Mouse (Mus musculus) left cerebral cortex, adult 2 months (tissue): ENCODE measurements at regions not wholly inside any gene's neighbourhood (a gene's known extent, or its start where the extent isn't known, plus 50 kb on each side); places are given as distances from the start of the nearest gene placed in this dataset.

Source experiments
- DNase-seq, 2 experiments: peaks; one replicate each; pipeline ENCODE4 v3.0.0; 2021 to 2022; ENCODE audit warnings: low spot score in 2 of 2, mixed read lengths in 1 of 2; ENCODE audit errors: extremely low spot score in 1 of 2
- H3K27ac ChIP-seq: fragments of 200-600 bp; 2 replicates; pipeline ENCODE4 v1.8.1; 2022
- H3K4me3 ChIP-seq: fragments of 200-600 bp; 2 replicates; pipeline ENCODE4 v1.8.1; 2022
- CTCF ChIP-seq: fragments of 200-600 bp; IDR thresholded peaks from 2 replicates; pipeline ENCODE4 v1.8.1; 2022; ENCODE audit warnings: antibody characterized with exemption, mild to moderate bottlenecking, moderate library complexity
- intact Hi-C: fragments of 180-260 bp; cut with DNase I; formaldehyde crosslinking; loops from one replicate; pipeline ENCODE4 v1.15.1; 2025

DNA sequence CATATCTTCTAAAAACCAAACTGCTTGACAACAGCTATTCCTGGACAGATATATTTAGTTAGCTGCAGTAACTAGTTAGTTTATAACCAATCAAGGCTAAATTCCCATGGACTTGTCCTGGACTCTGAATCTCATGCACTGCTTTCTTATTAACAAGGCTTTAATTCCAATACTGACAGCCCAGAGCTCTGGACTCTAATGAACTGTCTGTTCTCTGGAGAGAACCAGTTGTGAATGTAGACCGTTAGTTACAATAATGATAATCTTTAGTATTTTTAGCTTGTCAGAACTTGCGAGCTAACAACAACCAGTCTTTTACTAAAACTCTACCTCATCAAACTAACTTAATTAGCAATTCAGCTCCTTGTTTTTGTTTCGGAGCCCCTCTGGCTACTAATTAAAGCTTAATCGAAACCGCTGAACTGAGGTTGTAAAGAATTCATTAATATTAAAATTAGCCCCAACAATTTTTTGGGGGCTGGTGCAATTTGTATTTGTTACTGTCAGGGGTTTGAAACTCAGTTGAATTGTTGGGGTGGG is 316.3 kb downstream of the Tmem182 start:
- Histone ChIP-seq H3K27ac (no peak overlapping the region), H3K4me3 (no peak overlapping the region)
- intact Hi-C loops = no loop called here
- TF ChIP-seq CTCF = no peak
- DNase-seq = no peak

DNA sequence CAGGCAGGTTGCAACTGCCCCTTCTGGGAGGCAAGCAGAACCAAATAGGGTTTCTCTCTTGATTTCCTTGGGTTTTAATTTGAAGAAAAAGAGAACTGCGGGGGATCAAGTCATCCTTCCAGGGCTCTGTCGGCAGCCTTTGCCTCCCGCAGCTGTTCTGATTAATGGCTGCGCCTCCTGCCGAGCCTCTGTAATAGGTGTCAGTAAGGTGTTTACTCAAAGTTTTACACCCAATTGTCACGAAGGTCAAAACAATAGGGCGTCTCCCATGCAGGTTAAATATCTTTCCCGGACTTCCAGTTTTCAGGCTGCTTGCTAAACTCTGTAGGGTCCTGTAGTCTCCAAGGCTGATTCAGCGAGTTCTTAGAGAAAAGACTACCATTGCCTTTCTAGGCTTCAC is 326.0 kb downstream of the Tmem182 start:
- Histone ChIP-seq H3K27ac (no peak overlapping the region), H3K4me3 (no peak overlapping the region)
- intact Hi-C loops = no loop called here
- TF ChIP-seq CTCF = no peak
- no peak for DNase-seq

GRCm38 (mm10) chr1:41133143-41133542 is 327.7 kb downstream of the Tmem182 start:
- no peak for DNase-seq
- TF ChIP-seq CTCF = no peak
- H3K27ac ChIP-seq = no peak overlapping the region

GRCm38 (mm10) chr1:41133946-41134345 is 328.5 kb downstream of the Tmem182 start:
- Histone ChIP-seq H3K27ac (no peak overlapping the region), H3K4me3 (no peak overlapping the region)
- intact Hi-C loops = no loop called here
- DNase-seq = no peak
- TF ChIP-seq CTCF = no peak

More at GRCm38 (mm10) chr1:41133143-41133542, 327.7 kb downstream of the Tmem182 start:
- no peak overlapping the region for H3K4me3 ChIP-seq
- intact Hi-C loops = no loop called here

DNA sequence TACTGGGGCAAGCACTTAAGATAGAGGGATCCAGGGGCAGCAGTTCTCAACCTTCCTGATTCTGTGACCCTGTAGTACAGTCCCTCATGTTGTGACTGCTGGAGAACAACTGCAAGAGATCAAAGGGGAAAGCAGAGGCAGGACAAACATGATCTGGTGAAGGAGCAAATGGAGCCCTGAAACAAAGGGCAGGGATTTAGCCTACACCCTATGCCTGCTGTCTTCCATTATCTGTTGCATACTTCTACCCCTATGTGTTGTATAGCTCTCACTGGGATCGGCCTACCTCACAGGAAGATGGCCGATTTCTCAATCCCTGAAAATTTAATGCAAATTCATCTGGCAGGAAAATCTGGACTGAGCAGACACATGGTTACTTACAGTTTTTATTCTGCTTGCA is 334.3 kb downstream of the Tmem182 start:
- Histone ChIP-seq H3K4me3 (no peak overlapping the region), H3K27ac (no peak overlapping the region)
- intact Hi-C loops = no loop called here
- no peak for TF ChIP-seq CTCF
- no peak for DNase-seq

DNA sequence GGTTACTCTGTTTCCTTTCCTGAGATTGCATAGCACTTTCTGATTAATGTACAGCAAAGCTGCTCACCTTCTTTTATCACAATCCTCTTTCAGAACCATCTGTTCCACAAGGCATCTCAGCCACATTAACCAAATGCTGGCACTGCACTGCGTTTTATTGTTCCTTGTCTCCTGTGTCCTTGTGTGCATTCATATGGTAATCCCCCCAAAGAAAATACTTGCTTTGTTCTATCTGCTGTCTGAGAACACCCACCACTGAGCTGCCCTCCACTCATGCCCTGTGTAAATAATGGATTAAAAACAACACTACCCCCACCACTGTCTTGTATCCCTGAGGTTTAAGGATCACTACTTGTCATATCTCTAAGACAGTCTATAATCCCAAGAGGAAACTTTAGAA is 335.1 kb downstream of the Tmem182 start:
- intact Hi-C loops = no loop called here
- DNase-seq = no peak
- Histone ChIP-seq H3K27ac (no peak overlapping the region), H3K4me3 (no peak overlapping the region)
- no peak for TF ChIP-seq CTCF

DNA sequence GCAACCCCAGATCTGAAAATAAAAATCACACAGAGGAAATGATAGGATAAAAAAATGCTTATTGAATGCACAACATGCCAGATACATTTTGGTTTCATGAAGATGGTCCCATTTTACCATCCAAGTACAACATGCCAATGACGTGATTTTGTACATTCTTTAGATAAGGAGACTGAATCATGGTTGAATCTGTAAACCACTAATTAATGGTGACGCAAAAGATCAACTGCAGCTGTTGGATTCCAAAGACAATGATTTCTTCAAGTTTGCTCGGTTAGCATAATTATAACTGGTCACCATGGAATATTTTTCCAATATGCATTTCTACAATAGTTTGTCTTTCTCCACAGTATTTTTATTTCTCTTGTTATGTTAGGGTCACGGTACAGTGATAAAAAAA is 336.6 kb downstream of the Tmem182 start:
- no peak for TF ChIP-seq CTCF
- intact Hi-C loops = no loop called here
- Histone ChIP-seq H3K4me3 (no peak overlapping the region), H3K27ac (no peak overlapping the region)
- DNase-seq = no peak

- intact Hi-C loops = loop anchor here (1.0 to 10.0 kb wide), 8 partner anchors 125 to 1630 kb away; no protein-coding TSS in a partner anchor
- Histone ChIP-seq H3K27ac (no peak overlapping the region), H3K4me3 (no peak overlapping the region)
- peak; percentile 79 for TF ChIP-seq CTCF
- DNase-seq = no peak
These were observed 347.1 kb downstream of the Tmem182 start for GRCm38 (mm10) chr1:41152516-41152915.

- Histone ChIP-seq H3K27ac (no peak overlapping the region), H3K4me3 (no peak overlapping the region)
- intact Hi-C loops = loop anchor here (5.0 to 10.0 kb wide), 7 partner anchors 126 to 1629 kb away; no protein-coding TSS in a partner anchor
- no peak for DNase-seq
- no peak for TF ChIP-seq CTCF
These were observed 348.0 kb downstream of the Tmem182 start for GRCm38 (mm10) chr1:41153174-41153999.

DNA sequence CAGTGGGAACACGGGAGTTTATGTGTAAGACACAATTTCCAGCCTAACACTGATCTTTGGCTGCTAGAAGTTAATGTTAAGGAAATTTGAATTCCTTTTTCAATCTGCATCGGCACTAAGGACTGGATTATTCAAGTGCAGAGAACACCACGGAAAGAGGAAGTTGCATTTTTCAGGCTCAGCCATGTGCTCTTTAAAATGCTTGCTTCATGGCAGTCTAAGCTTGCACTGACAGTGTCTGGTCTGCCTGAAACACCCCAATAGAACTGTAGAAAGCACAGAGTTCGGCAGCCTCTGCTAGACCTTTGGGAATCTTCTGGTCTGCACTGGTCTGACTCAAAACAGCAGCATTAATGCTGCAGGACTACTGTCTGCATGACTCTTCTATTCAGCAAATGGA is 348.8 kb downstream of the Tmem182 start:
- Histone ChIP-seq H3K4me3 (no peak overlapping the region), H3K27ac (no peak overlapping the region)
- DNase-seq = no peak
- intact Hi-C loops = loop anchor here (5.0 to 10.0 kb wide), 7 partner anchors 127 to 1628 kb away; no protein-coding TSS in a partner anchor
- TF ChIP-seq CTCF = no peak

DNA sequence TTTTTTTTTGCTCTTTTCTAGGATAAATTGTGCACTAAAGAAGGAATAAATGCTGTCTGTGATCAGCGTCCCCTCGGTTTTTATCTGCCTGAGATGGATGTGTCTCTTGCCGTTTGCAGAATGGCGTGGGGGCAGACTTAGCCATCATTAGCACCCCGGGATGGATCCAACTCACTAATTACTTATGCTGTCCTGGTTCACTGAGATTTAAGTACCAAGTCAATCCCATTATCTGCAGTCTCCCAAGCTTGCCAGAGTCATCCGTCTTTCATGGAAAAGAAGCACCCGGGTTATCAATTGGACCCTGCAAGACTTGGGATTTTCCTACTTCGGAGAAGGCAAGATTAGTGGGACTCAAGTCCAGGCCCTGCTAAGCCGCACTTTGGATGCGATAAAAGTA is 351.5 kb downstream of the Tmem182 start:
- Histone ChIP-seq H3K27ac (no peak overlapping the region), H3K4me3 (no peak overlapping the region)
- intact Hi-C loops = loop anchor here (5.0 to 10.0 kb wide), 5 partner anchors 282 to 1090 kb away; no protein-coding TSS in a partner anchor
- no peak for DNase-seq
- TF ChIP-seq CTCF = no peak

GRCm38 (mm10) chr1:41157651-41158513 is 352.5 kb downstream of the Tmem182 start:
- intact Hi-C loops = loop anchor here (5.0 to 10.0 kb wide), 5 partner anchors 283 to 1089 kb away; no protein-coding TSS in a partner anchor
- no peak for TF ChIP-seq CTCF
- DNase-seq = no peak
- Histone ChIP-seq H3K4me3 (peak overlapping the region; percentile 25), H3K27ac (no peak overlapping the region)
